Mouse (Mus musculus) forelimb bud, embryonic 11.5 days (tissue): Measurements from ENCODE around the gene Grpel1.
A peak's percentile ranks its signal among the peaks of the same experiment; 100 is the strongest.

Experiments
- DNase-seq: peaks from one replicate; pipeline ENCODE4 v3.0.0-alpha.2; 2012; ENCODE audit warnings: low read depth, low spot score

Grpel1 gene

GRCm38 (mm10) chr5:36461231-36461630 is 3.6 kb upstream of the Grpel1 start:
- no peak for DNase-seq

- DNase-seq, result peak; percentile 64
Measured at GRCm38 (mm10) chr5:36462810-36463209, 2.0 kb upstream of the Grpel1 start.

- DNase-seq, result no peak
Measured at GRCm38 (mm10) chr5:36463391-36463790, 1.4 kb upstream of the Grpel1 start.

GRCm38 (mm10) chr5:36465889-36466288 is 1.1 kb downstream of the Grpel1 start:
- no peak for DNase-seq

GRCm38 (mm10) chr5:36471206-36471605 is 6.4 kb downstream of the Grpel1 start:
- DNase-seq, result no peak

GRCm38 (mm10) chr5:36472876-36473655 is 8.3 kb downstream of the Grpel1 start:
- no peak for DNase-seq

GRCm38 (mm10) chr5:36474283-36474682 is 9.5 kb downstream of the Grpel1 start:
- DNase-seq, result peak; percentile 66

- no peak for DNase-seq
Measured at GRCm38 (mm10) chr5:36477486-36477885, 12.7 kb downstream of the Grpel1 start.

GRCm38 (mm10) chr5:36478540-36479420 is 14.0 kb downstream of the Grpel1 start:
- no peak for DNase-seq

GRCm38 (mm10) chr5:36479735-36480134 is 14.9 kb downstream of the Grpel1 start:
- no peak for DNase-seq

- DNase-seq, result no peak
Measured at GRCm38 (mm10) chr5:36480398-36480797, 15.6 kb downstream of the Grpel1 start.

- no peak for DNase-seq
Measured at GRCm38 (mm10) chr5:36481114-36481513, 16.3 kb downstream of the Grpel1 start.

- peak; percentile 43 for DNase-seq
Measured at GRCm38 (mm10) chr5:36483203-36484101, 18.7 kb downstream of the Grpel1 start.

- peak; percentile 99 for DNase-seq
Measured at GRCm38 (mm10) chr5:36484171-36484990, 19.6 kb downstream of the Grpel1 start, which contains the start of the genes Tada2b and Ccdc96. Tada2b (minus strand) TSS chr5:36484285. Ccdc96 (plus strand) TSS chr5:36484588.

- no peak for DNase-seq
Measured at GRCm38 (mm10) chr5:36485306-36485705, 20.5 kb downstream of the Grpel1 start.

- no peak for DNase-seq
Measured at GRCm38 (mm10) chr5:36489225-36489624, 24.4 kb downstream of the Grpel1 start.

GRCm38 (mm10) chr5:36493919-36494318 is 29.1 kb downstream of the Grpel1 start:
- DNase-seq, result no peak

GRCm38 (mm10) chr5:36494709-36495108 is 29.9 kb downstream of the Grpel1 start:
- DNase-seq, result no peak

- no peak for DNase-seq
Measured at GRCm38 (mm10) chr5:36505235-36505634, 40.4 kb downstream of the Grpel1 start.

GRCm38 (mm10) chr5:36505643-36506042 is 40.8 kb downstream of the Grpel1 start:
- no peak for DNase-seq

- no peak for DNase-seq
Measured at GRCm38 (mm10) chr5:36508351-36508750, 43.6 kb downstream of the Grpel1 start.
